Mouse (Mus musculus) urinary bladder, postnatal 10 days (tissue): Measurements from ENCODE around the gene Slc41a2.

ENCODE experiments used
- DNase-seq: peaks from one replicate; pipeline ENCODE4 v3.0.0; 2022; ENCODE audit warnings: low spot score

The Slc41a2 gene

GRCm38 (mm10) chr10:83183634-83184479, 153.8 kb downstream of the Slc41a2 start:
- no peak for DNase-seq

- DNase-seq, result no peak
Measured at GRCm38 (mm10) chr10:83182573-83182960, 155.1 kb downstream of the Slc41a2 start.

GRCm38 (mm10) chr10:83181831-83182572, 155.7 kb downstream of the Slc41a2 start:
- no peak for DNase-seq
